Mouse (Mus musculus): ENCODE measurements at regions not wholly inside any gene's neighbourhood (a gene's known extent, or its start where the extent isn't known, plus 50 kb on each side); places are given as distances from the start of the nearest gene placed in this dataset.

- no peak for DNase-seq (ENCODE audit: extremely low spot score)
Measured at GRCm38 (mm10) chr7:36420741-36421140, 277.2 kb upstream of the Tshz3 start.

GRCm38 (mm10) chr7:36449181-36449915, 248.6 kb upstream of the Tshz3 start:
- no peak for DNase-seq (ENCODE audit: extremely low spot score)

GRCm38 (mm10) chr7:36453816-36454215, 244.1 kb upstream of the Tshz3 start:
- no peak for DNase-seq (ENCODE audit: extremely low spot score)

- no peak for DNase-seq (ENCODE audit: extremely low spot score)
Measured at GRCm38 (mm10) chr7:36456080-36456479, 241.8 kb upstream of the Tshz3 start.

- DNase-seq (ENCODE audit: extremely low spot score), result no peak
Measured at GRCm38 (mm10) chr7:36462422-36462833, 235.5 kb upstream of the Tshz3 start.

- no peak for DNase-seq (ENCODE audit: extremely low spot score)
Measured at GRCm38 (mm10) chr7:36469386-36469785, 228.5 kb upstream of the Tshz3 start.

GRCm38 (mm10) chr7:36473532-36473931, 224.4 kb upstream of the Tshz3 start:
- no peak for DNase-seq (ENCODE audit: extremely low spot score)

- DNase-seq (ENCODE audit: extremely low spot score), result no peak
Measured at GRCm38 (mm10) chr7:36476434-36476833, 221.5 kb upstream of the Tshz3 start.

- DNase-seq (ENCODE audit: extremely low spot score), result no peak
Measured at GRCm38 (mm10) chr7:36476851-36477644, 220.9 kb upstream of the Tshz3 start.

- no peak for DNase-seq (ENCODE audit: extremely low spot score)
Measured at GRCm38 (mm10) chr7:36488155-36488554, 209.8 kb upstream of the Tshz3 start.

- DNase-seq (ENCODE audit: extremely low spot score), result no peak
Measured at GRCm38 (mm10) chr7:36491173-36491581, 206.7 kb upstream of the Tshz3 start.

GRCm38 (mm10) chr7:36504010-36504875, 193.7 kb upstream of the Tshz3 start:
- peak; percentile 8 for DNase-seq (ENCODE audit: extremely low spot score)

GRCm38 (mm10) chr7:36507895-36508431, 190.0 kb upstream of the Tshz3 start:
- no peak for DNase-seq (ENCODE audit: extremely low spot score)

GRCm38 (mm10) chr7:36513680-36514079, 184.2 kb upstream of the Tshz3 start:
- DNase-seq (ENCODE audit: extremely low spot score), result no peak

GRCm38 (mm10) chr7:36516094-36516663, 181.7 kb upstream of the Tshz3 start:
- no peak for DNase-seq (ENCODE audit: extremely low spot score)

GRCm38 (mm10) chr7:36519027-36519426, 178.9 kb upstream of the Tshz3 start:
- no peak for DNase-seq (ENCODE audit: extremely low spot score)

- DNase-seq (ENCODE audit: extremely low spot score), result no peak
Measured at GRCm38 (mm10) chr7:36522960-36523359, 175.0 kb upstream of the Tshz3 start.

- DNase-seq (ENCODE audit: extremely low spot score), result no peak
Measured at GRCm38 (mm10) chr7:36526148-36526547, 171.8 kb upstream of the Tshz3 start.

GRCm38 (mm10) chr7:36526692-36527091, 171.2 kb upstream of the Tshz3 start:
- no peak for DNase-seq (ENCODE audit: extremely low spot score)

- no peak for DNase-seq (ENCODE audit: extremely low spot score)
Measured at GRCm38 (mm10) chr7:36529504-36530065, 168.3 kb upstream of the Tshz3 start.

- DNase-seq (ENCODE audit: extremely low spot score), result no peak
Measured at GRCm38 (mm10) chr7:36531559-36531958, 166.4 kb upstream of the Tshz3 start.

Data from embryo, embryonic 9.5 days (tissue).